ENCODE assay signal across 8 mouse cellular contexts in the genomic region with DNA sequence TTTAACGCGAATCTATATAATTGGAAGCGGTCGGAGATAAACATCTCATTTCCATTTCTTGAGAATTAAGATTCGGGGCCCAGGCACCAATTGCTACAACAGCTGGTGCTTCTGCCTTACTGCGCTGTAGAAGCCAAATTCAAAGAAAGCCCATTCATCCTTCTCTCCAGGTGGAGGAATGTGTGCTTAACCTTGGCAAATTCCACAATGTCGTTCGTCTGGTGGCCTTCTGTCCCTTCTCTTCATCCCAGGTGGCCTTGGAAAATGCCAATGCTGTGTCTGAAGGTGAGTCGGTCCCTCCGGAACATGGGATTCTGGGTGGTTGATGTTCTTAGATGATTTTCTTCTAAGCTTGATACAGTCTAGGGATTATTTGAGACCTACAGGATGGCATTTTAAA. TPM values are rescaled to one million over a fixed set of nuclear protein-coding genes. Genes with fewer than 3 reads are reported as not detected.
DNase-seq lines count a peak whose midpoint lies in the region; ATAC-seq and TF ChIP-seq lines count a peak whose summit lies in the region.

No protein-coding gene starts in this region.

- DNase-seq in heart, adult 2 months: no peak
- DNase-seq in heart, postnatal 10 days: no peak
- DNase-seq in forebrain, embryonic 11.5 days (ENCODE audit: low spot score): no peak
- DNase-seq in liver, embryonic 13.5 days: no peak
- DNase-seq in ovary, postnatal 14 days (ENCODE audit: low spot score): no peak
- no peak for DNase-seq in left cerebral cortex, adult 9 months (ENCODE audit: low spot score in 2 of 2)
- DNase-seq in kidney, adult 9 months: no peak

- ATAC-seq in forebrain, embryonic 11.5 days (replicated peaks; ENCODE audit: low FRiP score): no peak
- no peak for ATAC-seq in liver, embryonic 13.5 days (ENCODE audit: low read depth)

- peaks cover 46% of the 10 kb centered on the region for H3K79me3 ChIP-seq in C2C12 (ENCODE audit: low read depth)

- peak overlapping the region; percentile 97 for H3K4me3 ChIP-seq in heart, adult 2 months
- peak overlapping the region; percentile 95 for H3K4me3 ChIP-seq in C2C12 (ENCODE audit: insufficient read depth, poor library complexity, severe bottlenecking)
- peak overlapping the region; percentile 92 for H3K4me3 ChIP-seq in forebrain, embryonic 11.5 days (ENCODE audit: low read depth, low read length)
- peak overlapping the region; percentile 93 for H3K4me3 ChIP-seq in liver, embryonic 13.5 days (replicated peaks)

- no peaks in the 10 kb centered on the region; the same call in 1 of the 2 replicates for H3K9me3 ChIP-seq in forebrain, embryonic 11.5 days (ENCODE audit: control insufficient read depth, low read length)
- no peaks in the 10 kb centered on the region for H3K9me3 ChIP-seq in liver, embryonic 13.5 days (replicated peaks)

- no peak for TF ChIP-seq POLR2A in heart, adult 2 months (IDR thresholded peaks at IDR 0.05; ENCODE audit: insufficient read depth, low read depth, low read length)

- peak overlapping the region; percentile 86 for H3ac ChIP-seq in C2C12 (ENCODE audit: control insufficient read depth, insufficient read length, low read depth)

- H3K27ac ChIP-seq in heart, adult 2 months: no peak overlapping the region; the same call in 1 of the 2 replicates
- H3K27ac ChIP-seq in forebrain, embryonic 11.5 days (ENCODE audit: low read depth, low read length): peak overlapping the region; percentile 87
- H3K27ac ChIP-seq in liver, embryonic 13.5 days: peak overlapping the region; percentile 89

- peak overlapping the region; percentile 85 for H3K4me2 ChIP-seq in forebrain, embryonic 11.5 days (ENCODE audit: low read depth, low read length, severe bottlenecking)
- H3K4me2 ChIP-seq in liver, embryonic 13.5 days: peak overlapping the region; percentile 92

- H3K9ac ChIP-seq in heart, adult 2 months (ENCODE audit: low read depth, low read length): peak overlapping the region; percentile 52
- peak overlapping the region; percentile 99 for H3K9ac ChIP-seq in forebrain, embryonic 11.5 days (ENCODE audit: low read length)
- H3K9ac ChIP-seq in liver, embryonic 13.5 days: peak overlapping the region; percentile 98

- H3K4me1 ChIP-seq in heart, adult 2 months (ENCODE audit: control insufficient read depth, insufficient read depth, low read length): peaks cover 2% of the 10 kb centered on the region
- peaks cover 11% of the 10 kb centered on the region for H3K4me1 ChIP-seq in forebrain, embryonic 11.5 days (replicated peaks; ENCODE audit: control insufficient read depth, insufficient read depth, low read length)
- H3K4me1 ChIP-seq in liver, embryonic 13.5 days (replicated peaks): peaks cover 60% of the 10 kb centered on the region

- intact Hi-C loops in heart, adult 2 months (cut with DNase I): loop anchor here (1.0 to 5.0 kb wide), 3 partner anchors 9 to 98 kb away; a partner anchor contains a TSS
- intact Hi-C loops in heart, postnatal 10 days (cut with DNase I): loop anchor here (5.0 kb wide), 1 partner anchor 98 kb away; a partner anchor contains a TSS

- TF ChIP-seq EP300 in heart, adult 2 months (IDR thresholded peaks at IDR 0.05; ENCODE audit: insufficient read depth, low read depth, low read length): no peak

- peaks cover 1% of the 10 kb centered on the region; the same call in 1 of the 2 replicates for H3K79me2 ChIP-seq in heart, adult 2 months (replicated peaks; ENCODE audit: control insufficient read depth, insufficient read depth, low read length)
- H3K79me2 ChIP-seq in C2C12 (ENCODE audit: control insufficient read depth, insufficient read depth): peaks cover 53% of the 10 kb centered on the region

- 3% methylated on average over 10 of the region's 10 CpGs for WGBS in heart, adult 2 months
- WGBS in forebrain, embryonic 11.5 days: 2% methylated on average over 10 of the region's 10 CpGs
- under 1% methylated on average over 10 of the region's 10 CpGs for WGBS in liver, embryonic 13.5 days (ENCODE audit: insufficient replicate concordance)

- no peak for TF ChIP-seq CTCF in heart, adult 2 months (IDR thresholded peaks at IDR 0.05)
- TF ChIP-seq CTCF in C2C12 (IDR thresholded peaks at IDR 0.05; ENCODE audit: control insufficient read depth, insufficient read depth, insufficient read length): no peak

- H3K27me3 ChIP-seq in heart, adult 2 months (ENCODE audit: control insufficient read depth, insufficient read depth, low read length): no peaks in the 10 kb centered on the region
- no peaks in the 10 kb centered on the region for H3K27me3 ChIP-seq in C2C12 (ENCODE audit: control insufficient read depth, insufficient read depth, insufficient read length)
- no peaks in the 10 kb centered on the region for H3K27me3 ChIP-seq in forebrain, embryonic 11.5 days (ENCODE audit: control insufficient read depth, insufficient read depth, low read length)
- H3K27me3 ChIP-seq in liver, embryonic 13.5 days: no peaks in the 10 kb centered on the region

- H3K36me3 ChIP-seq in heart, adult 2 months (ENCODE audit: control insufficient read depth, insufficient read depth, low read length): 0 out of 2 replicates have a peak, but pooled peaks cover 2% of the 10 kb centered on the region
- H3K36me3 ChIP-seq in C2C12 (ENCODE audit: control insufficient read depth, insufficient read depth): peaks cover 49% of the 10 kb centered on the region
- peaks cover 27% of the 10 kb centered on the region for H3K36me3 ChIP-seq in forebrain, embryonic 11.5 days (ENCODE audit: control insufficient read depth, insufficient read depth, low read length)
- H3K36me3 ChIP-seq in liver, embryonic 13.5 days: peaks cover 48% of the 10 kb centered on the region

TF ChIP-seq in C2C12, 6 proteins besides CTCF, POLR2A, EP300 and RAD21:
- TF ChIP-seq MYOG (IDR thresholded peaks at IDR 0.05; ENCODE audit: control insufficient read depth, extremely low read depth, insufficient read length): no peak
- no peak for TF ChIP-seq USF1 (IDR thresholded peaks at IDR 0.05; ENCODE audit: low read depth)
- no peak for TF ChIP-seq MYOD1 (IDR thresholded peaks at IDR 0.05; ENCODE audit: control insufficient read depth, insufficient read length, low read depth)
- TF ChIP-seq CEBPB (IDR thresholded peaks at IDR 0.05; ENCODE audit: low read depth): no peak
- TF ChIP-seq FOSL1 (IDR thresholded peaks at IDR 0.05; ENCODE audit: insufficient read depth, low read length, poor library complexity, severe bottlenecking): no peak
- TF ChIP-seq MAX (IDR thresholded peaks at IDR 0.05): no peak

RNA-seq across cellular contexts. Expression of a gene that starts 0.6 kb away (rescaled TPM):
- total RNA-seq in heart, adult 2 months (2021): 10 to 100 TPM; 28.7 to 29.7 TPM
- 27.2 and 47.5 TPM in 2 replicates for polyA plus RNA-seq in heart, adult 2 months (2012; rRNA removed)
- 10 to 100 TPM; 43.5 to 50.4 TPM for total RNA-seq in heart, postnatal 10 days (2021)
- polyA plus RNA-seq in C2C12 (2012; fragmentation: generic; extraction: Trizol): 293 TPM
- 375 and 381 TPM in 2 replicates for polyA plus RNA-seq in forebrain, embryonic 11.5 days (2014; fragmentation: Nextera tagmentation; extraction: Ambion mirVana)
- polyA plus RNA-seq in liver, embryonic 13.5 days (2015; fragmentation: Nextera tagmentation; extraction: Ambion mirVana): 271 and 279 TPM in 2 replicates

RNA-seq across cellular contexts. Expression of a gene that starts 9.5 kb away (rescaled TPM):
- total RNA-seq in heart, adult 2 months (2021): 100 to 1,000 TPM; 709 to 817 TPM
- 893 and 1,229 TPM in 2 replicates for polyA plus RNA-seq in heart, adult 2 months (2012; rRNA removed)
- 100 to 1,000 TPM; 586 to 605 TPM for total RNA-seq in heart, postnatal 10 days (2021)
- polyA plus RNA-seq in C2C12 (2012; fragmentation: generic; extraction: Trizol): 144 TPM
- polyA plus RNA-seq in forebrain, embryonic 11.5 days (2014; fragmentation: Nextera tagmentation; extraction: Ambion mirVana): 138 and 158 TPM in 2 replicates
- polyA plus RNA-seq in liver, embryonic 13.5 days (2015; fragmentation: Nextera tagmentation; extraction: Ambion mirVana): 117 and 120 TPM in 2 replicates

RNA-seq across cellular contexts. Expression of a gene that starts 20.1 kb away (rescaled TPM):
- under 1 TPM; 0.37 to 0.41 TPM for total RNA-seq in heart, adult 2 months (2021)
- polyA plus RNA-seq in heart, adult 2 months (2012; rRNA removed): 0.85 and 1.0 TPM in 2 replicates
- 1 to 10 TPM; 1.2 to 1.3 TPM for total RNA-seq in heart, postnatal 10 days (2021)
- 0.07 TPM for polyA plus RNA-seq in C2C12 (2012; fragmentation: generic; extraction: Trizol)
- 2.5 and 2.8 TPM in 2 replicates for polyA plus RNA-seq in forebrain, embryonic 11.5 days (2014; fragmentation: Nextera tagmentation; extraction: Ambion mirVana)
- 0.03 and 0.10 TPM in 2 replicates for polyA plus RNA-seq in liver, embryonic 13.5 days (2015; fragmentation: Nextera tagmentation; extraction: Ambion mirVana)
